ENCODE assay signal across 8 mouse cellular contexts in genomic region chr9:122117112-122117616, GRCm38 (mm10). TPM values are rescaled to one million over a fixed set of nuclear protein-coding genes. Genes with fewer than 3 reads are reported as not detected.
A peak's percentile ranks its signal among the peaks of the same experiment; 100 is the strongest.
DNase-seq lines count a peak whose midpoint lies in the region; ATAC-seq and TF ChIP-seq lines count a peak whose summit lies in the region.

Gene Snrk (plus strand): TSS chr9:122117266.

- peak within 1 kb of the TSS; percentile 85 for H3K4me3 ChIP-seq in G1E (ENCODE audit: low read depth, low read length)
- peak within 1 kb of the TSS; percentile 88 for H3K4me3 ChIP-seq in forebrain, postnatal 0 days (ENCODE audit: low read depth, low read length)
- peak within 1 kb of the TSS; percentile 90 for H3K4me3 ChIP-seq in neural tube, embryonic 14.5 days (ENCODE audit: low read depth, low read length)
- H3K4me3 ChIP-seq in testis, adult 2 months (ENCODE audit: control insufficient read depth, low read depth, low read length) = peak within 1 kb of the TSS; percentile 97

- peak within 1 kb of the TSS; percentile 88 for H3K27ac ChIP-seq in forebrain, postnatal 0 days (ENCODE audit: low read depth, low read length)
- peak within 1 kb of the TSS; percentile 91 for H3K27ac ChIP-seq in neural tube, embryonic 14.5 days (ENCODE audit: low read depth, low read length)
- H3K27ac ChIP-seq in testis, adult 2 months (ENCODE audit: control insufficient read depth, insufficient read depth, low read depth, low read length) = peak within 1 kb of the TSS; percentile 90

- peak within 1 kb of the TSS; percentile 81 for H3K4me2 ChIP-seq in forebrain, postnatal 0 days (ENCODE audit: low read depth)
- H3K4me2 ChIP-seq in neural tube, embryonic 14.5 days (ENCODE audit: low read depth, low read length) = peak within 1 kb of the TSS; percentile 53

- peaks cover 3% of the 10 kb centered on the region; the same call in 1 of the 2 replicates for H3K27me3 ChIP-seq in G1E (ENCODE audit: insufficient read depth, low read length)
- no peaks in the 10 kb centered on the region for H3K27me3 ChIP-seq in forebrain, postnatal 0 days (ENCODE audit: insufficient read depth, low read length)
- no peaks in the 10 kb centered on the region for H3K27me3 ChIP-seq in neural tube, embryonic 14.5 days (ENCODE audit: control insufficient read depth, insufficient read depth, low read length)
- H3K27me3 ChIP-seq in testis, adult 2 months (ENCODE audit: control insufficient read depth, insufficient read depth, low read length) = no peaks in the 10 kb centered on the region

- TF ChIP-seq CTCF in G1E (IDR thresholded peaks at IDR 0.05; ENCODE audit: low read depth, low read length) = no peak
- no peak for TF ChIP-seq CTCF in forebrain, postnatal 0 days (IDR thresholded peaks at IDR 0.05; ENCODE audit: low read depth)
- TF ChIP-seq CTCF in testis, adult 2 months (IDR thresholded peaks at IDR 0.05; ENCODE audit: control insufficient read depth, insufficient read depth, insufficient replicate concordance, low read depth, low read length) = no peak

- TF ChIP-seq POLR2A in testis, adult 2 months (IDR thresholded peaks at IDR 0.05; ENCODE audit: control insufficient read depth, low read depth, low read length) = peak; percentile 71

- peaks cover 16% of the 10 kb centered on the region for H3K36me3 ChIP-seq in G1E (replicated peaks)
- no peaks in the 10 kb centered on the region for H3K36me3 ChIP-seq in forebrain, postnatal 0 days (ENCODE audit: insufficient read depth)
- no peaks in the 10 kb centered on the region; the same call in 1 of the 2 replicates for H3K36me3 ChIP-seq in neural tube, embryonic 14.5 days (ENCODE audit: control insufficient read depth, insufficient read depth, low read length)
- H3K36me3 ChIP-seq in testis, adult 2 months (ENCODE audit: control insufficient read depth, insufficient read depth, low read length) = no peaks in the 10 kb centered on the region

- intact Hi-C loops in heart, postnatal 36 days (cut with DNase I) = no loop called here

- H3K9ac ChIP-seq in forebrain, postnatal 0 days = peak within 1 kb of the TSS; percentile 84
- H3K9ac ChIP-seq in neural tube, embryonic 14.5 days (replicated peaks; ENCODE audit: low read depth, low read length) = peak within 1 kb of the TSS; percentile 92

- peaks cover 20% of the 10 kb centered on the region for H3K4me1 ChIP-seq in G1E (ENCODE audit: insufficient read depth, low read depth, low read length)
- H3K4me1 ChIP-seq in forebrain, postnatal 0 days (ENCODE audit: insufficient read depth) = no peaks in the 10 kb centered on the region
- peaks cover 8% of the 10 kb centered on the region for H3K4me1 ChIP-seq in neural tube, embryonic 14.5 days (ENCODE audit: control insufficient read depth, insufficient read depth, low read length)
- H3K4me1 ChIP-seq in testis, adult 2 months (ENCODE audit: control insufficient read depth, insufficient read depth, low read length) = peaks cover 2% of the 10 kb centered on the region; the same call in 1 of the 2 replicates

- peak; percentile 73 for ATAC-seq in G1E (ENCODE audit: extremely low read depth, insufficient number of reproducible peaks, low FRiP score, poor library complexity, severe bottlenecking)
- peak; percentile 98 for ATAC-seq in forebrain, postnatal 0 days
- peak; percentile 98 for ATAC-seq in neural tube, embryonic 14.5 days (ENCODE audit: low read depth)

- WGBS in forebrain, postnatal 0 days = under 1% methylated on average over 61 of the region's 67 CpGs
- under 1% methylated on average over 57 of the region's 67 CpGs for WGBS in neural tube, embryonic 14.5 days

- peak; percentile 79 for DNase-seq in G1E (ENCODE audit: low spot score)
- peak; percentile 82 to 95 for DNase-seq in cerebellum, adult 18-20 months
- peak; percentile 94 for DNase-seq in forebrain, postnatal 0 days
- DNase-seq in heart, postnatal 36 days = peak; percentile 91 to 93
- peak; percentile 88 to 92 for DNase-seq in layer of hippocampus, adult 18-20 months (ENCODE audit: low spot score in 2 of 2)
- peak; percentile 81 to 84 for DNase-seq in lung, adult 18-20 months

- no peaks in the 10 kb centered on the region for H3K9me3 ChIP-seq in G1E (replicated peaks)
- H3K9me3 ChIP-seq in forebrain, postnatal 0 days (ENCODE audit: low read length) = no peaks in the 10 kb centered on the region
- no peaks in the 10 kb centered on the region for H3K9me3 ChIP-seq in neural tube, embryonic 14.5 days (ENCODE audit: control insufficient read depth, low read length)

RNA-seq across cellular contexts. Expression of gene Snrk, which starts in this region (rescaled TPM):
- 30.8 and 37.2 TPM in 2 replicates for total RNA-seq in G1E (2014; fragmentation: Nextera tagmentation)
- total RNA-seq in G1E (2017) = 19.9 and 27.8 TPM in 2 replicates
- polyA plus RNA-seq in G1E (2012) = 16.4 and 29.5 TPM in 2 replicates
- 99.8 and 109 TPM in 2 replicates for total RNA-seq in forebrain, postnatal 0 days (2014; rRNA removed)
- 57.7 and 82.3 TPM in 2 replicates for polyA plus RNA-seq in forebrain, postnatal 0 days (2015; fragmentation: Nextera tagmentation; extraction: Ambion mirVana)
- 100 to 1,000 TPM; 130 to 150 TPM for total RNA-seq in heart, postnatal 36 days (2021)
- total RNA-seq in layer of hippocampus, adult 18-20 months (2021) = 100 to 1,000 TPM; 105 to 116 TPM
- polyA plus RNA-seq in neural tube, embryonic 14.5 days (2014; fragmentation: Nextera tagmentation; extraction: Ambion mirVana) = 43.0 and 55.6 TPM in 2 replicates
- 18.7 and 29.5 TPM in 2 replicates for polyA plus RNA-seq in testis, adult 2 months (2012; rRNA removed)

Comparison
In these comparisons a context has a peak if more than half of its experiments do, and no peak if none do; other contexts are left out.
1. Peak in every context shown above with its lines: DNase-seq, ATAC-seq, H3K4me3 ChIP-seq and H3K27ac ChIP-seq.